Mouse (Mus musculus) kidney, adult 2 months (tissue): ENCODE results near the gene Krtap31-2.

Source experiments
- CTCF ChIP-seq: fragments of 200-500 bp; conservative IDR thresholded peaks from 2 replicates; pipeline ENCODE4 v1.5.1; 2011; ENCODE audit warnings: low read depth, mild to moderate bottlenecking, control low read depth, low read length, moderate library complexity, mixed read lengths; ENCODE audit not compliant: insufficient read depth, insufficient read length
- POLR2A ChIP-seq: fragments of 200-500 bp; IDR thresholded peaks from one replicate; pipeline ENCODE4 v1.6.1; 2011; ENCODE audit warnings: low read depth, low read length, control low read depth

DNA sequence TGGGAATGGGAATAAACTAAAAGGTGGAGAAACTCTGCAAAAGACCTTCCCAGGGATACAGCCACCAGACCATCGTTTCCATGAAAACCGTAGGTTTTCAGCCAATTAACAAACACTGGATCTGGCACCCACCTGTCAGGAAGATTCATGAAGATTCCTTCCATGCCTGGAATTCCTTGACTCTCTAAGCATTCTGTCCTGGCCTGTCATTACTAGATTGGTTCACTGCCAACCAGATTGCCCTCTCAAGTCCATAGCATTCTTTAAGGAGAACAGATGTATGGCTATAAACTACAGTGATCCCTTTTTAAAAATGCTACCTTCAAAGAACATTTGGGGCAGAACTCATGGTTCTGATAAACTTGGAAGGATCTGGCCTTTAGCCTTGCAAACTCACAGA is 29.9 kb downstream of the Krtap31-2 start:
- TF ChIP-seq CTCF, result no peak
- no peak for TF ChIP-seq POLR2A
